Mouse (Mus musculus) CH12.LX (cell line): ENCODE results near the gene Tbl1xr1. TPM values are rescaled to one million over a fixed set of nuclear protein-coding genes. Genes with fewer than 3 reads are reported as not detected.
A peak's percentile ranks its signal among the peaks of the same experiment; 100 is the strongest.

Source experiments
- DNase-seq: peaks from one replicate; pipeline ENCODE4 v3.0.0-alpha.2; 2013; ENCODE audit errors: extremely low read depth
- H3K27ac ChIP-seq: 2 replicates; pipeline ENCODE4 v1.5.1; 2012; ENCODE audit warnings: low read depth, mild to moderate bottlenecking, control low read depth, moderate library complexity; ENCODE audit not compliant: insufficient read depth
- H3K27me3 ChIP-seq: replicated peaks from 2 replicates; pipeline ENCODE3; 2012; ENCODE audit warnings: inconsistent platforms
- H3K36me3 ChIP-seq, 2 experiments: replicated peaks in 1 of 2; 2 replicates each; pipeline versions ENCODE3 to v1.6.1; 2012; ENCODE audit warnings: inconsistent platforms in 1 of 2, low read length in 1 of 2, mild to moderate bottlenecking in 1 of 2, mixed read lengths in 1 of 2, moderate library complexity in 1 of 2; ENCODE audit not compliant: control insufficient read depth in 1 of 2, insufficient read depth in 1 of 2
- H3K4me1 ChIP-seq, 2 experiments: 2 replicates each; pipeline ENCODE4 v1.6.1; 2012; ENCODE audit warnings: inconsistent platforms in 1 of 2, moderate library complexity in 1 of 2; ENCODE audit not compliant: insufficient read depth in 2 of 2, control insufficient read depth in 1 of 2
- H3K4me2 ChIP-seq: 2 replicates; pipeline ENCODE4 v1.6.1; 2012; ENCODE audit warnings: low read depth, mild to moderate bottlenecking, control low read depth; ENCODE audit not compliant: poor library complexity, insufficient read depth, severe bottlenecking
- H3K4me3 ChIP-seq, 3 experiments: fragments of 150-350 bp in 1 of 3; sonication (generic) in 1 of 3; replicated peaks in 1 of 3; 2 replicates each; pipeline versions ENCODE3 to v1.5.1; 2011 to 2012; ENCODE audit warnings: low read depth in 2 of 3, low read length in 2 of 3, mild to moderate bottlenecking in 2 of 3, moderate library complexity in 2 of 3, control low read depth in 1 of 3, improper control_type of control experiment in 1 of 3, inconsistent platforms in 1 of 3, mixed read lengths in 1 of 3; ENCODE audit not compliant: poor library complexity in 1 of 3
- H3K79me2 ChIP-seq: replicated peaks from 2 replicates; pipeline ENCODE4 v1.6.1; 2012; ENCODE audit warnings: mild to moderate bottlenecking, moderate library complexity; ENCODE audit not compliant: control insufficient read depth, poor library complexity, insufficient read depth, severe bottlenecking; ENCODE audit errors: extremely low read depth
- H3K9ac ChIP-seq: 2 replicates; pipeline ENCODE4 v1.6.1; 2012; ENCODE audit warnings: low read depth, mild to moderate bottlenecking, control low read depth, moderate library complexity; ENCODE audit not compliant: insufficient read depth
- H3K9me3 ChIP-seq: replicated peaks from 2 replicates; pipeline ENCODE3; 2012; ENCODE audit warnings: low read length, inconsistent platforms, mixed read lengths
- BHLHE40 ChIP-seq: IDR thresholded peaks from 2 replicates; pipeline ENCODE4 v1.6.1; 2011; ENCODE audit warnings: mild to moderate bottlenecking, low read depth, low read length, improper control_type of control experiment
- CHD2 ChIP-seq: IDR thresholded peaks from 2 replicates; pipeline ENCODE4 v1.6.1; 2011; ENCODE audit warnings: low read length, improper control_type of control experiment
- CTCF ChIP-seq, 2 experiments: IDR thresholded peaks in 1 of 2; conservative IDR thresholded peaks in 1 of 2; 2 replicates each; pipeline ENCODE4 v1.5.1; 2011 to 2012; ENCODE audit warnings: low read depth in 2 of 2, low read length in 2 of 2, improper control_type of control experiment in 1 of 2, inconsistent platforms in 1 of 2, mild to moderate bottlenecking in 1 of 2, moderate library complexity in 1 of 2
- ELF1 ChIP-seq: IDR thresholded peaks from 2 replicates; pipeline ENCODE4 v1.6.1; 2014; ENCODE audit warnings: low read depth, mild to moderate bottlenecking, inconsistent platforms, low read length, improper control_type of control experiment
- ETS1 ChIP-seq: conservative IDR thresholded peaks from 2 replicates; pipeline ENCODE4 v1.6.1; 2012; ENCODE audit warnings: low read depth, mild to moderate bottlenecking, inconsistent platforms, low read length, improper control_type of control experiment, moderate library complexity
- HCFC1 ChIP-seq: IDR thresholded peaks from 2 replicates; pipeline ENCODE4 v1.6.1; 2012; ENCODE audit warnings: low read depth, mild to moderate bottlenecking, inconsistent platforms, low read length, improper control_type of control experiment
- IRF4 ChIP-seq: IDR thresholded peaks from 2 replicates; pipeline ENCODE4 v1.6.1; 2014; ENCODE audit warnings: low read depth, mild to moderate bottlenecking, inconsistent platforms, low read length, improper control_type of control experiment
- JUN ChIP-seq: IDR thresholded peaks from 2 replicates; pipeline ENCODE4 v1.6.1; 2011; ENCODE audit warnings: low read depth, mild to moderate bottlenecking, low read length, improper control_type of control experiment, moderate library complexity; ENCODE audit not compliant: insufficient read depth
- MAX ChIP-seq: IDR thresholded peaks from 2 replicates; pipeline ENCODE4 v1.6.1; 2011; ENCODE audit warnings: low read length, improper control_type of control experiment
- MAZ ChIP-seq: IDR thresholded peaks from 2 replicates; pipeline ENCODE4 v1.6.1; 2012; ENCODE audit warnings: low read depth, mild to moderate bottlenecking, inconsistent platforms, low read length, improper control_type of control experiment, moderate library complexity
- MEF2A ChIP-seq: IDR thresholded peaks from 2 replicates; pipeline ENCODE4 v1.6.1; 2014; ENCODE audit warnings: low read depth, mild to moderate bottlenecking, inconsistent platforms, low read length, improper control_type of control experiment, borderline replicate concordance
- MXI1 ChIP-seq: IDR thresholded peaks from 2 replicates; pipeline ENCODE4 v1.6.1; 2011; ENCODE audit warnings: mild to moderate bottlenecking, low read depth, low read length, improper control_type of control experiment
- SIN3A ChIP-seq: IDR thresholded peaks from 2 replicates; pipeline ENCODE4 v1.6.1; 2012; ENCODE audit warnings: low read length, improper control_type of control experiment, inconsistent platforms
- TCF12 ChIP-seq: IDR thresholded peaks from 2 replicates; pipeline ENCODE4 v1.6.1; 2014; ENCODE audit warnings: low read depth, mild to moderate bottlenecking, inconsistent platforms, low read length, improper control_type of control experiment
- UBTF ChIP-seq: IDR thresholded peaks from 2 replicates; pipeline ENCODE4 v1.6.1; 2012; ENCODE audit warnings: low read depth, mild to moderate bottlenecking, inconsistent platforms, low read length, improper control_type of control experiment, moderate library complexity
- USF1 ChIP-seq: IDR thresholded peaks from 2 replicates; pipeline ENCODE4 v1.6.1; 2014; ENCODE audit warnings: low read depth, mild to moderate bottlenecking, inconsistent platforms, low read length, improper control_type of control experiment
- ZKSCAN1 ChIP-seq: IDR thresholded peaks from 2 replicates; pipeline ENCODE4 v1.6.1; 2012; ENCODE audit warnings: low read depth, inconsistent platforms, low read length, improper control_type of control experiment, borderline replicate concordance
- ZNF384 ChIP-seq: IDR thresholded peaks from 2 replicates; pipeline ENCODE4 v1.6.1; 2012; ENCODE audit warnings: low read depth, low read length, improper control_type of control experiment, inconsistent platforms
- dilution Hi-C: fragments of 300-500 bp; cut with MboI; formaldehyde crosslinking; loops from 2 replicates; pipeline ENCODE4 v1.14.3; 2020; ENCODE audit warnings: low sequenced_read_pairs; ENCODE audit not compliant: extremely low pct_unique_long_range_greater_than_20kb, extremely low pct_ligation_motif_present
- in situ Hi-C: fragments of 300-500 bp; cut with MboI; formaldehyde crosslinking; loops from 3 replicates; pipeline ENCODE4 v1.14.3; 2019; ENCODE audit warnings: low sequenced_read_pairs, low pct_ligation_motif_present, low pct_unique_long_range_greater_than_20kb, mixed read lengths
- polyA plus RNA-seq: library from polyadenylated mRNA; unstranded; fragments of >175 nt; gene quantifications from 2 replicates; pipeline ENCODE4 v1.2.1, GENCODE M21; 2012; ENCODE audit warnings: low read depth; ENCODE audit not compliant: insufficient read length
- total RNA-seq, 2 experiments: library from RNA; depleted of rRNA; stranded (reverse); fragments of 300-350 nt in 1 of 2; fragments of >200 nt in 1 of 2; gene quantifications; 2 replicates each; pipeline ENCODE4 v1.2.3; 2012 to 2014

Tbl1xr1 gene
- total and polyA plus RNA-seq, 3 experiments, result 33.7 to 39.9 (median 38.3) TPM

DNA sequence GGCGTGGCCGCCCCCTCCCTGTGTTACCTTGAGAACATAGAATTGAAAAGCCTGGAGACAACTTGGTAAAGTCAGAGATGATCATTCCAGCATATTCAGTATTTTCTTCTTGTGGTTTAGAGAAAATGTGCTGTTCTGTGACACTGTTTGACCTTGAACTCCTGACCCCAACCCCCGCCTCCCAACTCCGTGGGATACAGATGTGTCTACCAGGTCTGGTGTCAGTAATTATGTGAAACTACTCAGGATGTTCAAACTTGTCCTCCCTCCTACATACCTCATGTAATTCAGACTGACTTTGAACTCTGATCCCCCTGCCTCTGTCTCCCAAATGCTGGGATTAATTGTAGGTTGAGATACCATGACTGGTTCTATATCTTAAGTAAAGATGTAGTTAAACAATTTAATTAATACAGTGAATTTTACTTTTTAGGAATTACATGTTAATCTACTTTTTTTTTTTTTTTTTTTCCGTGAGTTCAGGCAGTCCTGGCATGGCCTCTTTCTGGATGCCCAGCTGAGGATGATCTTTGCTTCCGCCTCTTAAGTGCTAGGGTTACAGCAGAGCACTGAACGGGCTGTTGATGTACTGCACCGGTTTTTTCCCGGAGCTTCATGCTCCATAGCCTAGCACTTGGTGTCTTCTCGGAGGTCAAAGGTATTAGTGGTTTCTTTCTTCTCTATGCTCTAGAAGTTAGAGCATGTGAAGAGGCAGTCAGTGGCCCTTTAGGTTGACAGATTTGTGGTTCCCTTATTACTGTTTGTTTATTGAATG is 8.0 kb downstream of the Tbl1xr1 start:
- peaks cover 91% of the 10 kb centered on the region for H3K79me2 ChIP-seq

DNA sequence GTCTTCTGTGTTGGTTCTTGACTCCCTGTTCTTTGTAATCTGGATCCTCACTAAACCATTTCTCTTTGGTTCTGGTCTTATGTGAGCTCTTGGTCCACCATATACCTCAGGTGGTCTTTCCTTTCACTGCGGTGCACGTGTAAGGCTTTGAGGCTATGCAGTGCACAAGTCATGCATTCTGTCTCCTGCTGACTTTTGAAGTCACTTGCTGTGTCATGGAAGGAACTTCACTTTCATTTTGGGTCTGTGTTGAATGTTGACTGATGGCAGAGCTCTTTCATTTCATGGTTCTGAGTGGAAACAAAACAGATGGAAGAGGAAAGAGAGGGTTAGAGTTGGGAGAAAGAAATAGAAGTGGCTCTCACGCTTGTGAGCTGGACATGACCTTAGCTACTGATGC is 13.4 kb downstream of the Tbl1xr1 start:
- peaks cover 83% of the 10 kb centered on the region for H3K79me2 ChIP-seq
- peak overlapping the region; percentile 3 for H3K4me2 ChIP-seq
- TF ChIP-seq UBTF (no peak), ELF1 (no peak), USF1 (no peak), CHD2 (no peak), BHLHE40 (peak; percentile 79), IRF4 (no peak)
- H3K27ac ChIP-seq, result no peak overlapping the region
- DNase-seq, result peak; percentile 33
- peaks cover 11 to 73% of the 10 kb centered on the region in 2 experiments for H3K4me1 ChIP-seq
- no peaks in the 10 kb centered on the region for H3K9me3 ChIP-seq
- no peak overlapping the region for H3K4me3 ChIP-seq
- H3K9ac ChIP-seq, result no peak overlapping the region
- in situ Hi-C loops (no loop called here), dilution Hi-C loops (no loop called here)
- peaks cover 4 to 34% of the 10 kb centered on the region in 2 experiments for H3K36me3 ChIP-seq
- no peaks in the 10 kb centered on the region for H3K27me3 ChIP-seq

More for the DNA sequence above, 8.0 kb downstream of the Tbl1xr1 start:
- Histone ChIP-seq H3K27ac (no peak overlapping the region), H3K27me3 (no peaks in the 10 kb centered on the region), H3K36me3 (peaks cover 2 to 27% of the 10 kb centered on the region in 2 experiments), H3K4me1 (peaks cover 8 to 76% of the 10 kb centered on the region in 2 experiments), H3K9me3 (no peaks in the 10 kb centered on the region), H3K4me3 (no peak overlapping the region), H3K9ac (no peak overlapping the region), H3K4me2 (no peak overlapping the region)
- peak; percentile 70 for DNase-seq
- in situ Hi-C loops, result no loop called here
- TF ChIP-seq ETS1 (0 out of 2 replicates have a peak, but pooled peaks have one; percentile 16), SIN3A (no peak), MAX (no peak), MAZ (no peak), MXI1 (no peak), HCFC1 (no peak), ZKSCAN1 (no peak), CTCF (conservative IDR thresholded peaks at IDR 0.05 in 1 of 2, IDR thresholded peaks at IDR 0.05 in 1 of 2; ENCODE audit: low read depth in 2 of 2, low read length in 2 of 2) (no peak), TCF12 (no peak), JUN (no peak), MEF2A (no peak), USF1 (no peak), ZNF384 (peak; percentile 55)
- dilution Hi-C loops, result no loop called here
